Mouse (Mus musculus) MEL (cell line): ENCODE data around the gene Dupd1. TPM values are rescaled to one million over a fixed set of nuclear protein-coding genes. Genes with fewer than 3 reads are reported as not detected.

Source experiments
- DNase-seq: peaks from one replicate; pipeline ENCODE4 v3.0.0; 2011; ENCODE audit warnings: low read depth, low spot score
- H3K27ac ChIP-seq: 2 replicates; pipeline ENCODE4 v1.5.1; 2012; ENCODE audit warnings: low read depth, mild to moderate bottlenecking, control low read depth, low read length, moderate library complexity; ENCODE audit not compliant: control insufficient read depth
- H3K27me3 ChIP-seq, 2 experiments: fragments of 150-350 bp in 1 of 2; sonication (generic) in 1 of 2; 2 replicates each; pipeline ENCODE4 v1.6.1; 2012; ENCODE audit warnings: low read length in 2 of 2, mild to moderate bottlenecking in 2 of 2, improper control_type of control experiment in 1 of 2, moderate library complexity in 1 of 2; ENCODE audit not compliant: insufficient read depth in 2 of 2, control insufficient read depth in 1 of 2
- H3K36me3 ChIP-seq, 2 experiments: 2 replicates each; pipeline ENCODE4 v1.6.1; 2012 to 2014; ENCODE audit warnings: low read length in 2 of 2, improper control_type of control experiment in 1 of 2, inconsistent platforms in 1 of 2, mild to moderate bottlenecking in 1 of 2; ENCODE audit not compliant: insufficient read depth in 2 of 2, control insufficient read depth in 1 of 2
- H3K4me1 ChIP-seq, 2 experiments: fragments of 150-350 bp in 1 of 2; sonication (generic) in 1 of 2; 2 replicates each; pipeline ENCODE4 v1.6.1; 2012; ENCODE audit warnings: low read length in 2 of 2, improper control_type of control experiment in 1 of 2, mild to moderate bottlenecking in 1 of 2; ENCODE audit not compliant: insufficient read depth in 2 of 2, control insufficient read depth in 1 of 2
- H3K4me3 ChIP-seq, 2 experiments: fragments of 150-350 bp in 1 of 2; sonication (generic) in 1 of 2; 2 replicates each; pipeline ENCODE4 v1.5.1; 2012; ENCODE audit warnings: low read depth in 2 of 2, low read length in 2 of 2, mild to moderate bottlenecking in 2 of 2, moderate library complexity in 2 of 2, control low read depth in 1 of 2, improper control_type of control experiment in 1 of 2; ENCODE audit not compliant: control insufficient read depth in 1 of 2, insufficient read depth in 1 of 2
- H3K79me2 ChIP-seq: 2 replicates; pipeline ENCODE4 v1.6.1; 2012; ENCODE audit warnings: mild to moderate bottlenecking, low read length, moderate library complexity; ENCODE audit not compliant: control insufficient read depth, poor library complexity, insufficient read depth
- H3K9ac ChIP-seq: 2 replicates; pipeline ENCODE4 v1.6.1; 2012; ENCODE audit warnings: low read depth, mild to moderate bottlenecking, control low read depth, low read length, moderate library complexity; ENCODE audit not compliant: control insufficient read depth, poor library complexity, severe bottlenecking
- H3K9me3 ChIP-seq: fragments of 150-350 bp; sonication (generic); replicated peaks from 2 replicates; pipeline ENCODE4 v1.6.1; 2012; ENCODE audit warnings: mild to moderate bottlenecking, low read length, improper control_type of control experiment, moderate library complexity; ENCODE audit not compliant: insufficient read depth
- CHD2 ChIP-seq: IDR thresholded peaks from 2 replicates; pipeline ENCODE4 v1.6.1; 2011; ENCODE audit warnings: low read length, improper control_type of control experiment
- CTCF ChIP-seq, 3 experiments: IDR thresholded peaks in 2 of 3; conservative IDR thresholded peaks in 1 of 3; 2 replicates each; pipeline ENCODE4 v1.5.1; 2011 to 2012; ENCODE audit warnings: low read length in 3 of 3, low read depth in 2 of 3, mild to moderate bottlenecking in 2 of 3, improper control_type of control experiment in 1 of 3, inconsistent platforms in 1 of 3, mixed read lengths in 1 of 3, moderate library complexity in 1 of 3; ENCODE audit not compliant: control insufficient read depth in 1 of 3, insufficient read depth in 1 of 3, poor library complexity in 1 of 3, severe bottlenecking in 1 of 3
- GABPA ChIP-seq: IDR thresholded peaks from 2 replicates; pipeline ENCODE4 v1.6.1; 2012; ENCODE audit warnings: low read depth, mild to moderate bottlenecking, inconsistent platforms, low read length, improper control_type of control experiment, moderate library complexity
- JUND ChIP-seq: IDR thresholded peaks from 2 replicates; pipeline ENCODE4 v1.6.1; 2011; ENCODE audit warnings: low read depth, mild to moderate bottlenecking, improper control_type of control experiment, low read length
- MAZ ChIP-seq: IDR thresholded peaks from 2 replicates; pipeline ENCODE4 v1.6.1; 2012; ENCODE audit warnings: low read depth, mild to moderate bottlenecking, inconsistent platforms, low read length, improper control_type of control experiment
- MYB ChIP-seq: IDR thresholded peaks from 2 replicates; pipeline ENCODE4 v1.6.1; 2011; ENCODE audit warnings: mild to moderate bottlenecking, low read depth, low read length, improper control_type of control experiment
- POLR2A ChIP-seq, 2 experiments: IDR thresholded peaks; 2 replicates each; pipeline ENCODE4 v1.6.1; 2011 to 2012; ENCODE audit warnings: low read length in 2 of 2, mild to moderate bottlenecking in 2 of 2, control low read depth in 1 of 2, improper control_type of control experiment in 1 of 2, low read depth in 1 of 2, moderate library complexity in 1 of 2; ENCODE audit not compliant: control insufficient read depth in 1 of 2, insufficient read depth in 1 of 2, poor library complexity in 1 of 2
- RAD21 ChIP-seq: IDR thresholded peaks from 2 replicates; pipeline ENCODE4 v1.6.1; 2011; ENCODE audit warnings: mild to moderate bottlenecking, low read depth, low read length, improper control_type of control experiment
- SMC3 ChIP-seq: IDR thresholded peaks from 2 replicates; pipeline ENCODE4 v1.6.1; 2011; ENCODE audit warnings: low read depth, low read length, improper control_type of control experiment
- TBP ChIP-seq: IDR thresholded peaks from 2 replicates; pipeline ENCODE4 v1.8.0; 2011; ENCODE audit warnings: low read depth, low read length, improper control_type of control experiment
- TCF12 ChIP-seq: IDR thresholded peaks from 2 replicates; pipeline ENCODE4 v1.6.1; 2014; ENCODE audit warnings: low read depth, mild to moderate bottlenecking, inconsistent platforms, low read length, improper control_type of control experiment, moderate library complexity
- UBTF ChIP-seq: IDR thresholded peaks from 2 replicates; pipeline ENCODE4 v1.6.1; 2012; ENCODE audit warnings: low read depth, mild to moderate bottlenecking, inconsistent platforms, low read length, improper control_type of control experiment, moderate library complexity, borderline replicate concordance; ENCODE audit not compliant: insufficient read depth
- USF1 ChIP-seq: IDR thresholded peaks from 2 replicates; pipeline ENCODE4 v1.6.1; 2014; ENCODE audit warnings: low read depth, mild to moderate bottlenecking, inconsistent platforms, low read length, improper control_type of control experiment, moderate library complexity
- ZKSCAN1 ChIP-seq: IDR thresholded peaks from 2 replicates; pipeline ENCODE4 v1.6.1; 2012; ENCODE audit warnings: low read depth, mild to moderate bottlenecking, inconsistent platforms, low read length, improper control_type of control experiment, moderate library complexity
- ZMIZ1 ChIP-seq: IDR thresholded peaks from 2 replicates; pipeline ENCODE4 v1.6.1; 2012; ENCODE audit warnings: low read depth, mild to moderate bottlenecking, inconsistent platforms, low read length, improper control_type of control experiment, moderate library complexity
- ZNF384 ChIP-seq: IDR thresholded peaks from 2 replicates; pipeline ENCODE4 v1.6.1; 2012; ENCODE audit warnings: low read depth, mild to moderate bottlenecking, inconsistent platforms, low read length, improper control_type of control experiment
- polyA plus RNA-seq, 2 experiments: library from polyadenylated mRNA; stranded (reverse) in 1 of 2; unstranded in 1 of 2; fragments of >175 nt in 1 of 2; fragments of >200 nt in 1 of 2; gene quantifications; 2 replicates each; pipeline versions ENCODE4 v1.2.1 to v1.2.4; 2012; ENCODE audit warnings: low replicate concordance in 2 of 2, low read depth in 1 of 2; ENCODE audit not compliant: insufficient read length in 2 of 2, insufficient read depth in 1 of 2, missing spikeins in 1 of 2
- total RNA-seq: library from RNA; depleted of rRNA; stranded (reverse); fragments of 300-350 nt; gene quantifications from 2 replicates; pipeline ENCODE4 v1.2.3, GENCODE M21; 2012

Dupd1 gene
- total and polyA plus RNA-seq, 3 experiments: not detected

DNA sequence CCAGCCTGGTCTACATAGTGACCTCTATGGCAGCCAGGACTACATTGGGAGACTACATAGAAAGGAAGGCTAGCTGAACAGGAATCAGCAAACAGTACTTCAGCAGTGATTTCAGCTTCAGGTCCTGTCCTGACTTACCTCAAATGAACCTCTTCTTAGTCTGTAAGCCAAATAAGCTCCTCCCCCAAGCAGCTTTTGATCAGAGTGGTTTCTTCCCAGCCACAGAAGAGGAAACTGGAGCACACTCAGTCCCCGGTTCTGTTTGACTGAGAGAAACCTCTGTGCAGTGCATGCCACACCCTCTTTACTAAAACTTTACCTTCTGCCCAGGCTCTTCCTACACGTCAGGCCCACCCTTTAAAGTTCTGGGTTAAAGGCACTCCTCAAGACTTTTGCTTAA, 60.6 kb downstream of the Dupd1 start:
- H3K36me3 ChIP-seq: no peaks in the 10 kb centered on the region

DNA sequence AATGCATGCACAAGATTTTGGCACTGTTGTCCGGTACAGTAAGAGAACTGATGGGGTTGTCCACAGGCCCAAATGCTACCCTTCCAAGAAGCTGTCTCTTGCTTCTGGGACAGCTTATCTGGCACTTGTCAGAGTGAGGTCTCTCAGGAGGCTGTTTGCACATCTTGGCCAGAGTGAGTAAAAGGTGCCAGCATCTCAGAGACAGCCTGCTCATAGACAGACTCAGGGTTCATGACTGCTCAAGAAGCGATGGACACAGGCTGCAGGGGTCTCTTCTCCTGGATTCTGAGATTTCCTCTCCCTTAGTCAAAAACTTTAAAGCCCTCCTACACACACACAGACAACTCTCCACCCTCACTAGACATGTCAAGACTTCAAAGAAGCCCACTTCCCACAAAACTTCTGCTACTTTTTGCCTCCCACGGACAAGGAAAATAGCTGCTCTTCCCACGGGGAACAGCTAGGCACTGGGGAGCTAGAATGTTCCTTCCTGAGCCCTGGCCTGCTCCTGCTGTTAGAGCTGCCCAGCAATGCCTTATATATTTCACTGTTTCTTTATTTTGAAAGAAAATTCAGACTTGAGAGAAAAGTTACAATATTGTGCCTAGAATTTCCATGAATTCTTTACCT, 73.5 kb downstream of the Dupd1 start:
- TF ChIP-seq TBP (no peak), ZKSCAN1 (no peak), MAZ (no peak), SMC3 (no peak)
- H3K4me3 ChIP-seq: no peak overlapping the region

More for the DNA sequence above, 60.6 kb downstream of the Dupd1 start:
- H3K9me3 ChIP-seq: no peaks in the 10 kb centered on the region
- H3K27ac ChIP-seq: no peak overlapping the region
- peaks cover 0 to 4% of the 10 kb centered on the region in 2 experiments; a peak in 1 of 4 replicates for H3K4me1 ChIP-seq
- DNase-seq: peak; percentile 63
- no peak for TF ChIP-seq ZMIZ1
- no peak for TF ChIP-seq MYB
- no peak for TF ChIP-seq JUND
- TF ChIP-seq TBP: no peak
- no peak for TF ChIP-seq USF1
- TF ChIP-seq CHD2: no peak
- TF ChIP-seq CTCF (IDR thresholded peaks at IDR 0.05 in 2 of 3, conservative IDR thresholded peaks at IDR 0.05 in 1 of 3; ENCODE audit: control insufficient read depth in 1 of 3, insufficient read depth in 1 of 3, low read depth in 2 of 3, low read length in 3 of 3, poor library complexity in 1 of 3, severe bottlenecking in 1 of 3): no peak
- no peak for TF ChIP-seq UBTF
- no peaks in the 10 kb centered on the region for H3K27me3 ChIP-seq
- H3K79me2 ChIP-seq: no peaks in the 10 kb centered on the region
- H3K4me3 ChIP-seq: no peak overlapping the region
- H3K9ac ChIP-seq: no peak overlapping the region

DNA sequence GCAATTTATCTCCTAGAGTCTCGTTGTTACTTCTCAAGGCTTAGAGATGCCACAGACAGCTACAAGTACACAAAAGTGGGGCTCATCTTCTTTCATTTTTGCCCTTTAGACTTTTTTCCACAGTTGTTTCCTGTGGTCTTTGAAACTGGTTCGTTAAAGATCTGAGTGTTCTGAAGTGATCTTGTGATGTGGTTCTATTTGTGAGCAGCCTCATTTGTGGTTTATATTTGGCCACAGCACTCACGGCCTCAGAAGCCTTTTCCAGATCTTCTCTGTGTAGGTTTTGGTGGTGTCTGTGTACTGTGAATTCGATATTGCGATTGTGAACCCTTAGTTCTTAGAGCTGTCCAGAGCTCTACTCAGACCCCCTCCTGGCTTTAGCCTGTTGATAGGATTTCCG, 77.8 kb downstream of the Dupd1 start:
- no peaks in the 10 kb centered on the region; a peak in 1 of 4 replicates for H3K36me3 ChIP-seq
- H3K4me3 ChIP-seq: no peak overlapping the region
- no peak overlapping the region for H3K27ac ChIP-seq
- H3K4me1 ChIP-seq: no peaks in the 10 kb centered on the region
- no peak for DNase-seq
- no peak overlapping the region for H3K9ac ChIP-seq
- H3K27me3 ChIP-seq: no peaks in the 10 kb centered on the region
- H3K9me3 ChIP-seq: no peaks in the 10 kb centered on the region
- no peaks in the 10 kb centered on the region for H3K79me2 ChIP-seq
- no peak for TF ChIP-seq RAD21
- TF ChIP-seq TCF12: no peak
- TF ChIP-seq JUND: no peak
- no peak for TF ChIP-seq MYB
- no peak for TF ChIP-seq ZNF384
- TF ChIP-seq SMC3: no peak
- TF ChIP-seq GABPA: no peak
- no peak for TF ChIP-seq ZKSCAN1
- TF ChIP-seq MAZ: no peak
- no peak for TF ChIP-seq ZMIZ1
- no peak for TF ChIP-seq POLR2A (IDR thresholded peaks at IDR 0.05; ENCODE audit: control insufficient read depth in 1 of 2, insufficient read depth in 1 of 2, low read depth in 1 of 2, low read length in 2 of 2, poor library complexity in 1 of 2)

More for the DNA sequence above, 73.5 kb downstream of the Dupd1 start:
- Histone ChIP-seq H3K36me3 (no peaks in the 10 kb centered on the region), H3K9ac (no peak overlapping the region), H3K27ac (no peak overlapping the region), H3K4me1 (no peaks in the 10 kb centered on the region), H3K9me3 (no peaks in the 10 kb centered on the region), H3K27me3 (no peaks in the 10 kb centered on the region), H3K79me2 (no peaks in the 10 kb centered on the region)
- DNase-seq: no peak
